Mouse (Mus musculus) embryo, embryonic 9.5 days (tissue): ENCODE data around the gene Slc2a13.
A peak's percentile ranks its signal among the peaks of the same experiment; 100 is the strongest.

Source experiments
- DNase-seq: peaks from one replicate; pipeline ENCODE4 v3.0.0-alpha.2; 2017; ENCODE audit errors: extremely low spot score

Gene Slc2a13

GRCm38 (mm10) chr15:91374441-91374840, 198.6 kb downstream of the Slc2a13 start:
- DNase-seq = no peak

GRCm38 (mm10) chr15:91373203-91373584, 199.9 kb downstream of the Slc2a13 start:
- DNase-seq = no peak

- DNase-seq = no peak
Measured at GRCm38 (mm10) chr15:91372464-91373202, 200.4 kb downstream of the Slc2a13 start.

GRCm38 (mm10) chr15:91371859-91372394, 201.1 kb downstream of the Slc2a13 start:
- no peak for DNase-seq

GRCm38 (mm10) chr15:91369736-91370449, 203.2 kb downstream of the Slc2a13 start:
- no peak for DNase-seq

- DNase-seq = no peak
Measured at GRCm38 (mm10) chr15:91360495-91360894, 212.6 kb downstream of the Slc2a13 start.

GRCm38 (mm10) chr15:91351006-91351405, 222.1 kb downstream of the Slc2a13 start:
- DNase-seq = no peak

- no peak for DNase-seq
Measured at GRCm38 (mm10) chr15:91338350-91338749, 234.7 kb downstream of the Slc2a13 start.

- DNase-seq = no peak
Measured at GRCm38 (mm10) chr15:91334416-91334900, 238.6 kb downstream of the Slc2a13 start.

- DNase-seq = no peak
Measured at GRCm38 (mm10) chr15:91327748-91328147, 245.3 kb downstream of the Slc2a13 start.

- DNase-seq = no peak
Measured at GRCm38 (mm10) chr15:91327023-91327422, 246.0 kb downstream of the Slc2a13 start.

GRCm38 (mm10) chr15:91319376-91319775, 253.7 kb downstream of the Slc2a13 start:
- no peak for DNase-seq

- no peak for DNase-seq
Measured at GRCm38 (mm10) chr15:91316964-91317363, 256.1 kb downstream of the Slc2a13 start.

GRCm38 (mm10) chr15:91314402-91315318, 258.4 kb downstream of the Slc2a13 start:
- no peak for DNase-seq

GRCm38 (mm10) chr15:91304296-91304852, 268.7 kb downstream of the Slc2a13 start:
- peak; percentile 65 for DNase-seq

- peak; percentile 82 for DNase-seq
Measured at GRCm38 (mm10) chr15:91301366-91301765, 271.7 kb downstream of the Slc2a13 start.

- DNase-seq = no peak
Measured at GRCm38 (mm10) chr15:91299319-91299835, 273.7 kb downstream of the Slc2a13 start.

GRCm38 (mm10) chr15:91283418-91283817, 289.6 kb downstream of the Slc2a13 start:
- DNase-seq = no peak

GRCm38 (mm10) chr15:91282822-91283221, 290.2 kb downstream of the Slc2a13 start:
- no peak for DNase-seq

- no peak for DNase-seq
Measured at GRCm38 (mm10) chr15:91281521-91281920, 291.5 kb downstream of the Slc2a13 start.

GRCm38 (mm10) chr15:91279571-91279970, 293.5 kb downstream of the Slc2a13 start:
- DNase-seq = no peak
